Mouse (Mus musculus): ENCODE measurements around the gene Ank2.

DNA sequence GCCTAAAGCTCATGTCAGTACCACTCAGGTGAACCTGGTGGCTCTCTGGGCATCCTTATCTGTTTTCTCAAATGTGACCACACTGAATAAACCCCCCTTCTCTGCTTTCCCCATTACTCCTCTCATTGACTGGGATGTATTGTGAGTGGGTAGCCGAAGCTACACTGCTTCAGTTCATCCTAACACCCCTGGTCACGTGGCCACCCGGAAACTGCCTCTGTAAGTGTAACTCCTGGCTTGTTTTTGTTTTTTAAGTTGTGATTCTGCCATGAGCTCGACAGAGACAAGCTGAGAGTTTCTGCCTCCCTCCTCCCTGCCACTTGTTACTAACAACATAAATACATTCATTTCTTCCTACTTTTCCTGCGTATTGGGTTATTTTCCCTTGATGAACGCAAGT is 203.2 kb downstream of the Ank2 start:
- no peak for TF ChIP-seq GATA1 (IDR thresholded peaks at IDR 0.05; ENCODE audit: borderline replicate concordance, low read length)
- no peak for TF ChIP-seq FLI1 (IDR thresholded peaks at IDR 0.05; ENCODE audit: low read length)
